Mouse (Mus musculus): ENCODE results near the gene Ccdc57.

Ccdc57 gene

GRCm38 (mm10) chr11:120951731-120952730 is 19.4 kb upstream of the Ccdc57 start:
- DNase-seq, result no peak

GRCm38 (mm10) chr11:120951237-120951636 is 18.6 kb upstream of the Ccdc57 start:
- no peak for DNase-seq

- DNase-seq, result peak; percentile 89
Measured at GRCm38 (mm10) chr11:120950281-120951202, 17.9 kb upstream of the Ccdc57 start.

GRCm38 (mm10) chr11:120949863-120950262 is 17.2 kb upstream of the Ccdc57 start:
- DNase-seq, result no peak

- no peak for DNase-seq
Measured at GRCm38 (mm10) chr11:120948861-120949851, 16.5 kb upstream of the Ccdc57 start.

GRCm38 (mm10) chr11:120948328-120948727 is 15.7 kb upstream of the Ccdc57 start, which contains the start of gene Slc16a3:
TSS of gene Slc16a3 (plus strand) at chr11:120948480.
- no peak for DNase-seq

- DNase-seq, result no peak
Measured at GRCm38 (mm10) chr11:120945926-120946325, 13.3 kb upstream of the Ccdc57 start.

GRCm38 (mm10) chr11:120945266-120945665 is 12.6 kb upstream of the Ccdc57 start:
- no peak for DNase-seq

GRCm38 (mm10) chr11:120940959-120941358 is 8.3 kb upstream of the Ccdc57 start:
- DNase-seq, result no peak

- DNase-seq, result no peak
Measured at GRCm38 (mm10) chr11:120939712-120940341, 7.2 kb upstream of the Ccdc57 start.

- DNase-seq, result no peak
Measured at GRCm38 (mm10) chr11:120938795-120939194, 6.1 kb upstream of the Ccdc57 start.

- DNase-seq, result no peak
Measured at GRCm38 (mm10) chr11:120937976-120938375, 5.3 kb upstream of the Ccdc57 start.

- no peak for DNase-seq
Measured at GRCm38 (mm10) chr11:120931479-120931878, 1.2 kb downstream of the Ccdc57 start.

- no peak for DNase-seq
Measured at GRCm38 (mm10) chr11:120928468-120928867, 4.2 kb downstream of the Ccdc57 start.

- no peak for DNase-seq
Measured at GRCm38 (mm10) chr11:120922528-120922927, 10.1 kb downstream of the Ccdc57 start.

- no peak for DNase-seq
Measured at GRCm38 (mm10) chr11:120917756-120918155, 14.9 kb downstream of the Ccdc57 start.

GRCm38 (mm10) chr11:120916477-120916876 is 16.2 kb downstream of the Ccdc57 start:
- DNase-seq, result no peak

- DNase-seq, result no peak
Measured at GRCm38 (mm10) chr11:120913796-120914195, 18.9 kb downstream of the Ccdc57 start.

- DNase-seq, result peak; percentile 83
Measured at GRCm38 (mm10) chr11:120905430-120905873, 27.2 kb downstream of the Ccdc57 start.

- DNase-seq, result no peak
Measured at GRCm38 (mm10) chr11:120904561-120904960, 28.1 kb downstream of the Ccdc57 start.

- peak; percentile 32 for DNase-seq
Measured at GRCm38 (mm10) chr11:120903159-120903850, 29.4 kb downstream of the Ccdc57 start.
